Mouse (Mus musculus) olfactory bulb, adult 2 months (tissue): ENCODE results near the gene Med29. TPM values are rescaled to one million over a fixed set of nuclear protein-coding genes. Genes with fewer than 3 reads are reported as not detected.
A peak's percentile ranks its signal among the peaks of the same experiment; 100 is the strongest.

Experiments used
- H3K27ac ChIP-seq: fragments of 200-500 bp; 2 replicates; pipeline ENCODE4 v1.5.1; 2012; ENCODE audit warnings: low read depth, low read length; ENCODE audit not compliant: insufficient read depth
- H3K4me1 ChIP-seq: fragments of 200-500 bp; 2 replicates; pipeline ENCODE4 v1.6.1; 2012; ENCODE audit warnings: low read length; ENCODE audit not compliant: control insufficient read depth, insufficient read depth
- H3K4me3 ChIP-seq: fragments of 200-500 bp; 2 replicates; pipeline ENCODE4 v1.5.1; 2012; ENCODE audit warnings: mild to moderate bottlenecking, low read depth, low read length, moderate library complexity; ENCODE audit not compliant: insufficient read depth
- CTCF ChIP-seq: fragments of 200-500 bp; IDR thresholded peaks from 2 replicates; pipeline ENCODE4 v1.5.1; 2012; ENCODE audit warnings: low read depth, mild to moderate bottlenecking, low read length, moderate library complexity; ENCODE audit not compliant: insufficient read depth
- POLR2A ChIP-seq: fragments of 200-500 bp; IDR thresholded peaks from 2 replicates; pipeline ENCODE4 v1.6.1; 2012; ENCODE audit warnings: mild to moderate bottlenecking, low read depth, low read length, moderate library complexity; ENCODE audit not compliant: insufficient read depth
- WGBS: fragments of 180-500 bp; shearing (Covaris S2); methylation state at CpG from one replicate; pipeline ENCODE4 v1.1.7; 2018; 5-methylcytosine and 5-hydroxymethylcytosine counted together
- polyA plus RNA-seq: library from polyadenylated mRNA; stranded (reverse); fragments of >200 nt; gene quantifications from 2 replicates; pipeline ENCODE4 v1.2.4, GENCODE M21; 2012; ENCODE audit warnings: low replicate concordance; ENCODE audit not compliant: missing spikeins, insufficient read depth, insufficient read length

The Med29 gene
- polyA plus RNA-seq, 1 experiment, result not detected

DNA sequence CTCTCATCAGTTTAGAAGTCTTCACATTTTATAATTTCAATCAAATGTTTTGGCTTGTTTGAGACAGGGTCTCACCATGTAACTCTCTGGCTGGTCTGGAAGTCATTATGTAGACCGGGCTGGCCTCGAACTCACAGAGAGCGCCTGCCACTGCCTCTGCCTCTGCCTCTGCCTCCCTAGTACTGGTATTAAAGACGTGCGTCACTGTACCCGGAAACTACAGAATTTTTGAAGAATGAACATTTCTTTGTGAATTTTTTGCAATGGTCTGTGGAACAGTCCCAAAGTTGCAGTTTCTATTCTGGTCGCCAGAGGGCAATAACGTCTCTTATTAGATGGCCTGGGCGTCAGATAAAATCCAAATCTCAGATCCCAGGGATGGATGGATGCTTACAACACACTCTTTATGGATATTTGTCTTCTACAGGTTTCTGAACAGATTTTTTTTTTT is 19.4 kb downstream of the Med29 start:
- TF ChIP-seq CTCF (no peak), POLR2A (no peak)
- Histone ChIP-seq H3K27ac (peak overlapping the region; percentile 52; the same call in 1 of the 2 replicates), H3K4me1 (peaks cover 24% of the 10 kb centered on the region), H3K4me3 (peak overlapping the region; percentile 52)
- WGBS, result under 1% methylated on average over 9 of the region's 9 CpGs

DNA sequence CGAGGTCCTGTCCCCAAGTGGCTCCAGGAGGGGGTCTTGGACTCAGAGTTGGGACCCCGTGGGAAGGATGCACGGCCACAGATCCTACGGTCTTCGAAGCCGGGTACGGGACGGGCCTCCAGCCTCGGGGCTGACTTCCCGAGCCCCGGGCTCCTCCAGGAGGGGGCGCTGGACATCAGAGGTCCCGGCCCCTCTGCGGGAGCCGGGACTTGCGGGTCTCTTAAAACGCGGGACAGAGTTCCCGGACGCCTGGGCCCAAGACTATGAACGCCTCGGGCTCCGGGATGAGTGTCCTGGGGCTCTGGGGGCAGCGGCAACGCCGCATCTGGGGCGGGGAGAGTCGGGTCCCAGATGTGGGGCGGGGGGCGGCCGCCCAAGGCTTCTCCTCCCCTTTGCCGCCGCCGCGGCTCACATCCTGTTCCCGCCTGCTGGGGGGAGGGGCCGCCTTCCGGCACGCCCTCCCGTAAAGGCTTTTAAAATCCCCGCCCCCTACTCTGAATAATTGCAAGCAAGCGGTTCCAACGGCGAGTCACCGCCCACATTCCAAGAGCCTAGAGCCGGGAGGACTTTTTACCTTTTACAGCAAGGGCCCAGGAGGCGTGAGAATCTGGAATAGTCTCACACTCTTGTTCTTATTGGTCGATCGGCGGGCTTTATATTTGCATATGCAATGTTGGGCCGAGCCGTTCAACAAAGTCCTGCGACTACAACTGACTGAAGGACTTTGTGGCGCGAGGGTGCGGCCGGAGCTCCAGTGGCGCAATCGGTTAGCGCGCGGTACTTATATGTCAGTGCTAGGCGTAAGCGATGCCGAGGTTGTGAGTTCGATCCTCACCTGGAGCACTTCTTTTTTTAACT is 20.0 kb downstream of the Med29 start, which contains the start of gene Plekhg2:
Gene Plekhg2 (minus strand): TSS at position 349 of the 858 bp plus-strand sequence.
- peak within 1 kb of the TSS; percentile 52 for H3K4me3 ChIP-seq
- WGBS, result under 1% methylated on average over 64 of the region's 66 CpGs
- H3K27ac ChIP-seq, result peak within 1 kb of the TSS; percentile 59; the same call in 1 of the 2 replicates
- TF ChIP-seq CTCF (peak; percentile 55), POLR2A (no peak; the same call in 1 of the 2 replicates)
- peaks cover 17% of the 10 kb centered on the region for H3K4me1 ChIP-seq

DNA sequence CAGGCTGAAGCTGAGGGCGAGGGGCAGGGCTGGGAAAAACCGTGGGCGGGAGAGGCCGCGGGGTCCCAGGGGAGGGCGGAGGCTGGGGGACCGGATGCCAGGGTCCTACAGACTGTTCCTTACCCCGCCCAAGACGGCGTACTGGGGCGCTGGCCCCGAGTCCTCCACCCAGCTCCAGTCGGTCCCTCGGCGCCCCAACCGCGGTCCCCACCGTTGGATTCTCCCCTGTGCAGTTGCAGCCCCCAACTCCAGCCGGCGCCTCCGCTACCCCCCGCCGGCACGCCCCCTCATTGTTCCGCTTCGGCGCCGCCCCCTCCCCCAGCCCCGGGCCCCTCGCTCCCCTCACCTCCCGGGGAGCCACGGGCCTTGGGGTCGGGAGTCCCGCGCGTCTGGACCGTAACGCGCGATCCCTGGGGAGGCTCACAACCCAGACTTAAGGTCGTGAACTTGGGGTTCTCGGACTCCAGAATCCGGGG is 21.0 kb downstream of the Med29 start:
- WGBS, result 2% methylated on average over 42 of the region's 43 CpGs
- H3K27ac ChIP-seq, result no peak overlapping the region
- TF ChIP-seq POLR2A, result no peak
- no peak for TF ChIP-seq CTCF
- H3K4me1 ChIP-seq, result peaks cover 16% of the 10 kb centered on the region
- H3K4me3 ChIP-seq, result peak overlapping the region; percentile 52

DNA sequence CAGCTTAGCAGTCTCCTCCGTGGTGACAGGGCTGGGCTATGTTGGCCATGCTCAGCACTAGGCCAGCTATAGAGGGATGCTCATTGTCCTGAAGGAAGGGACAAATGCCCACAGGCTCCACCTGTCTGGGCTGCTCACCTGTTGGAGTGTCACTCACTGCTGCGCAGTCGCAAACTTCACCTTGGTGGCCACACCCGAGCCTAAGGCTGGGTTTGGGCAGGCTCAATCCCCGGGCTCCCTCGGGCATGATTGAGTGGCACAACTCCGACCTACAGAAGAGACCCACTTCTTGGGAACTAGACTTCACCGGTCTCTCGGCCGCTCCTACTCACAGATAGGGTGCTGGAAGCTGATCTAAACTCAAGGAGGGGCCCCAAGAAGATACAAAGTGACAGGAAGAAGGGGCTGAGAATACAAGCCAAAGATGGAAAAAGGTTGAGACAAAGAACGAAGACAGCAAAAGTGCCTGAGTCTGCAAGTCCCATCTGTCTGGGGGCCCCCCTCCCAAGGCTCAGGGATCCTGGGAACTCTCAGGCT is 21.5 kb downstream of the Med29 start:
- WGBS, result 12% methylated on average over 11 of the region's 11 CpGs
- H3K27ac ChIP-seq, result no peak overlapping the region
- peaks cover 12% of the 10 kb centered on the region for H3K4me1 ChIP-seq
- H3K4me3 ChIP-seq, result peak overlapping the region; percentile 52
- TF ChIP-seq POLR2A (no peak), CTCF (no peak)

DNA sequence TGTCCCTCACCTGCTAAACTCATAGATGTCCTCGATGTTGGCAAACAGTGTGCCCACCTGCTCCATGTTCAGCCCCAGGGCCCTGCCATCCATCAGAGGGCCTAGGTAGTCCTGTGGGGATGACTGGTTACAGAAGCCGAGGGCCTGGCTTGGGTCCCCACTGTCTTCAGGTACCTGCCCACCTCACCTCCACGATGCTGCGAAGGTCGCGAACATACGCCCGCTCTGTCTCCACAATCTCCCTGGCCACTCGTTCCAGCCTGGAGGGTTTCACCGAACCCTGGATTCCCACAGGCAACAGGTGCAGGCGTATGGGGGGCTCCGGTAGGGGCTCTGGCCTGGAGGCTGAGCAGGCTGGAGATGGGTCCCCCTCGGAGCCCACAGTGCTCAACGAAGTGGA is 22.5 kb downstream of the Med29 start:
- TF ChIP-seq POLR2A (no peak), CTCF (no peak)
- Histone ChIP-seq H3K27ac (no peak overlapping the region), H3K4me1 (peaks cover 12% of the 10 kb centered on the region), H3K4me3 (no peak overlapping the region)
- WGBS, result 89% methylated on average over 14 of the region's 14 CpGs

DNA sequence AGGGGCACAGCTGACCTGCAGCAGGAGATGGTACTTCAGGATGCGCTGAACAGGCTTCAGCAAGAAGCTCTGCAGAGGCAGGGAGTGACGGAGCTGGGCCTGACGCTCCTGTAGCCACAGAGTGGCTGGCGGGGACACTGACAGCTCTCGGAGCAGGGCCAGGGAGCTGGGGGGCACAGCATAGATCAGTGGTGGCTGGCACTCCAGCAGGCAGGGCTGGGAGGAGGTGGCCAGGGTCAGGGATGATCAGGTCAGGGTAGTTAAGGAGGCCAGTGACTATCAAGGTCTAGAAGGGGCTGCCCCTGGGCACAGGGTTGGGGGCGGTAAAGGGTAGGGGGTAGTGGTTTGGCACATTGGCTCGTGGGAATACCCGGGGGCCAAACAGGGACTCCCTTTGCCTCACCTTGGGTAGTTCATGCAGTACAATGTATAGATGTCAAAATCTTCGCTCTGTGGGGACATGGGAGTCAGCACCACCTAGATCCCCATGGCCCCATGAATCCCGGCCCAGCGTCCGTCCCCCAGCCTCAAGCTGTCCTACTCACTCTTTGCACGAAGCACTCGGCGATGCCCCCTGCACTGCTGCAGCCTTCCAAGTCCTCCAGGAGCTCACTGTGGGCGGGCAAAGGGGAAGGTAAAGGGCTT is 24.1 kb downstream of the Med29 start:
- Histone ChIP-seq H3K27ac (no peak overlapping the region), H3K4me1 (peaks cover 12% of the 10 kb centered on the region), H3K4me3 (no peak overlapping the region)
- TF ChIP-seq CTCF, result no peak
- WGBS, result 90% methylated on average over 16 of the region's 16 CpGs

DNA sequence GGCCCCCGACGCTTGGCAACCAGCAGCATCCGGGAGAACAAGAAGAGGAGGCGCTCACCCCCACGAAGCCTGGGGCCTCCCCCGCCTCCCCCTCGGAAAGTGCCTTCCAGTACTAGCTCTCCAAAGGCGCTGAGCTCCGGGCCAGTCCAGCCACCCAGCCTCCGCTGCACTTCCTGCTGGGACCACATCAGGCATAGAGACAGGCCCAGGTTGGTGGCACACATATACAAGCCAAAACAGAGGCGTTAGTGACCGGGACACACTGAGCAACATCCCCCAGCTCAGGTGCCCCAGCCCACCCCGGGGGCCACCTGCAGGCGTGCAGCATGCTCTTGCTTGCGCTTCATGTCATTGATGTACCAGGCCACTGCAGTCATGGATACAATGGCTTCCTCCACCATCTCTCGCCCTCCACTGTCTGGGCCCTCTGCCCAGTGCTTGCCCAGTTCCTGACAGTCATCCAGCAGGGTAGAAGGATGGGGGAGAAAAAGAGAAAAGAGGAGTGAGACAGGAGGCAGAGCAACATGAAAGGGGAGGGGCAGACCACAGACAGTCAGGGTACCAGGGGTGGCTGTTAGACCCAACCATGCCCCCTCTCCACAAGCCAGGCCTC is 24.7 kb downstream of the Med29 start:
- 85% methylated on average over 16 of the region's 16 CpGs for WGBS
- no peak for TF ChIP-seq CTCF
- TF ChIP-seq POLR2A, result no peak
- H3K27ac ChIP-seq, result no peak overlapping the region
- H3K4me3 ChIP-seq, result no peak overlapping the region
- H3K4me1 ChIP-seq, result peaks cover 10% of the 10 kb centered on the region

DNA sequence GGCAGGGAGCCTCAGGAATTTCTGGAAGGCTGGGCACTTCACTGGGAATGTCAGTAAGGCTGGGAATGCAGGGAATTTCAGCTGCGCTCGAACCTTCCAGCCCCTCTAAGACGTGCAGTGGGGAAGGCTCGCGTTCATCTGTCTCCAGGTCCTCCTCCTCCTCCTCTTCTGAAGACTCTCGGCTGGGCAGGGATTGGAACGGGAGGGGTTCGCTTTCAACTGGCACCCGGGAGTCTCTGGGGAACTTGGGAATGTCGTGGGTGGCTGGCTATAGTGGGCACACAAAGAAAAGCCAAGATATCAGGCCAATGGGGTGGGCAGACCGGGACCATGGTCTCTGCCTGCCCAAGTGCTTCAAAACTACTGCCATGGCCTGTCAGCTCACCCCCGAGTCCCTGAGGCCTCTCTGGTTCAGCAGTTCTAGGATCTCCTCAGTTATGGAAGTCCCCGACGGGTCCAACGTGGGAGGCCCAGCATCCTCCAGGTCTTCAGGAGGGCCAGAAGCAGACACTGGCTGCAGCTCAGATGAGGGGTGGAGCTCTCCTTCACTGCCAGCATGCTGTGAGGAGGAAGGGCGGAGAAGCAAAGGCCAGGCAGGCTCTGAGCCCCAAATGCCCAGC is 30.0 kb downstream of the Med29 start:
- no peaks in the 10 kb centered on the region for H3K4me1 ChIP-seq
- TF ChIP-seq POLR2A, result no peak
- TF ChIP-seq CTCF, result no peak
- WGBS, result 86% methylated on average over 16 of the region's 16 CpGs
- H3K4me3 ChIP-seq, result no peak overlapping the region
- H3K27ac ChIP-seq, result no peak overlapping the region
